8 mouse cellular contexts compared by ENCODE assay signal in the genomic region with DNA sequence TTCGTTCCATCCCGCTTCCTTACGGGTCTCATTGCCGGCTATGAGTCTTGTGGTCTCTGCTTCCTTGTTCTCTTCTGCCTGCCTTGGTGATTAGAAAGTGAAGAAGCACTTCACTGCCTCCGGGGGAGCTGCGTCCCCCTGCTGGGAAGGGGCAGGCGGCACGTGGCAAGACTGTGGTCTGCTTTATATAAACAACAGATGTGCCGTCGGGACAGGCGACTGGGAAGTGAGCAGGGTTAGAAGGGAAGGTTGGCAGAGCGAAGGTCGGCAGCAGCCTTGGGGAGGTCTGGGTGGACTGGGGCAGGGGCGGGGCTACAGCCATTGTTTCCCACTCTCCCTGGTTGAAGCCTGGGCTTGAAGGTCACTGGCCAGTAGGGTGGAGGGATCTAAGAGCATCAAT. TPM values are rescaled to one million over a fixed set of nuclear protein-coding genes. Genes with fewer than 3 reads are reported as not detected.
DNase-seq lines count a peak whose midpoint lies in the region; ATAC-seq and TF ChIP-seq lines count a peak whose summit lies in the region.

No protein-coding gene starts in this region.

- H3K9ac ChIP-seq in CH12.LX (ENCODE audit: insufficient read depth, low read depth) = no peak overlapping the region
- H3K9ac ChIP-seq in hindbrain, embryonic 14.5 days = peak overlapping the region; percentile 70
- H3K9ac ChIP-seq in liver, embryonic 12.5 days = no peak overlapping the region

- in situ Hi-C loops in CH12.LX (cut with MboI; ENCODE audit: low pct_ligation_motif_present, low pct_unique_long_range_greater_than_20kb, low sequenced_read_pairs) = no loop called here

- no peak for TF ChIP-seq RAD21 in CH12.LX (IDR thresholded peaks at IDR 0.05; ENCODE audit: low read depth, low read length)

- dilution Hi-C loops in CH12.LX (cut with MboI; ENCODE audit: extremely low pct_ligation_motif_present, extremely low pct_unique_long_range_greater_than_20kb, low sequenced_read_pairs) = no loop called here

- peak overlapping the region; percentile 73 for H3K4me3 ChIP-seq in cerebellum, adult 2 months (replicated peaks; ENCODE audit: insufficient read depth, low read depth, low read length)
- peak overlapping the region in 1 of 3 experiments; percentile 11 for H3K4me3 ChIP-seq in CH12.LX (replicated peaks in 1 of 3; ENCODE audit: low read depth in 2 of 3, low read length in 2 of 3, poor library complexity in 1 of 3)
- H3K4me3 ChIP-seq in hindbrain, embryonic 14.5 days (replicated peaks; ENCODE audit: low read length) = peak overlapping the region; percentile 54
- peak overlapping the region; percentile 30 for H3K4me3 ChIP-seq in liver, embryonic 12.5 days
- H3K4me3 ChIP-seq in olfactory bulb, adult 2 months (ENCODE audit: insufficient read depth, low read depth, low read length) = peak overlapping the region; percentile 41

- DNase-seq in cerebellum, adult 2 months = no peak
- no peak for DNase-seq in cerebellum, adult 9-10 months
- no peak for DNase-seq in CH12.LX (ENCODE audit: extremely low read depth)
- DNase-seq in embryo, embryonic 11.5 days (ENCODE audit: low read depth, low spot score) = peak; percentile 56
- DNase-seq in hindbrain, embryonic 14.5 days (ENCODE audit: low spot score) = peak; percentile 38
- no peak for DNase-seq in urinary bladder, postnatal 36 days (ENCODE audit: low spot score in 2 of 2)

- H3K4me2 ChIP-seq in CH12.LX (ENCODE audit: insufficient read depth, low read depth, poor library complexity, severe bottlenecking) = peak overlapping the region; percentile 39
- H3K4me2 ChIP-seq in hindbrain, embryonic 14.5 days (replicated peaks) = peak overlapping the region; percentile 84
- H3K4me2 ChIP-seq in liver, embryonic 12.5 days = peak overlapping the region; percentile 88

- WGBS in cerebellum, adult 2 months = 6% methylated on average over 14 of the region's 14 CpGs
- WGBS in hindbrain, embryonic 14.5 days = 0% methylated on average over 14 of the region's 14 CpGs
- WGBS in liver, embryonic 12.5 days (ENCODE audit: insufficient replicate concordance) = 1% methylated on average over 14 of the region's 14 CpGs
- WGBS in olfactory bulb, adult 2 months = 1% methylated on average over 14 of the region's 14 CpGs

- H3K27ac ChIP-seq in cerebellum, adult 2 months (ENCODE audit: insufficient read depth, low read length) = no peak overlapping the region
- H3K27ac ChIP-seq in CH12.LX (ENCODE audit: insufficient read depth, low read depth) = no peak overlapping the region
- H3K27ac ChIP-seq in hindbrain, embryonic 14.5 days = no peak overlapping the region
- H3K27ac ChIP-seq in liver, embryonic 12.5 days = no peak overlapping the region
- no peak overlapping the region for H3K27ac ChIP-seq in olfactory bulb, adult 2 months (ENCODE audit: insufficient read depth, low read depth, low read length)

- no peak for TF ChIP-seq POLR2A in cerebellum, adult 2 months (IDR thresholded peaks at IDR 0.05; ENCODE audit: borderline replicate concordance, insufficient read depth, low read length)
- no peak for TF ChIP-seq POLR2A in CH12.LX (IDR thresholded peaks at IDR 0.05; ENCODE audit: low read depth, low read length)
- TF ChIP-seq POLR2A in olfactory bulb, adult 2 months (IDR thresholded peaks at IDR 0.05; ENCODE audit: insufficient read depth, low read depth, low read length) = no peak

- no peaks in the 10 kb centered on the region for H3K79me2 ChIP-seq in CH12.LX (replicated peaks; ENCODE audit: control insufficient read depth, extremely low read depth, insufficient read depth, poor library complexity, severe bottlenecking)

- H3K4me1 ChIP-seq in cerebellum, adult 2 months (ENCODE audit: control insufficient read depth, insufficient read depth, low read length) = peaks cover 13% of the 10 kb centered on the region
- H3K4me1 ChIP-seq in CH12.LX (ENCODE audit: control insufficient read depth in 1 of 2, insufficient read depth in 2 of 2) = peaks cover 6 to 10% of the 10 kb centered on the region in 2 experiments; a peak in 3 of 4 replicates
- peaks cover 21% of the 10 kb centered on the region; the same call in 1 of the 2 replicates for H3K4me1 ChIP-seq in hindbrain, embryonic 14.5 days (replicated peaks; ENCODE audit: control insufficient read depth, insufficient read depth, low read length)
- peaks cover 33% of the 10 kb centered on the region for H3K4me1 ChIP-seq in liver, embryonic 12.5 days
- H3K4me1 ChIP-seq in olfactory bulb, adult 2 months (ENCODE audit: control insufficient read depth, insufficient read depth, low read length) = peaks cover 34% of the 10 kb centered on the region

- no peaks in the 10 kb centered on the region for H3K27me3 ChIP-seq in cerebellum, adult 2 months (ENCODE audit: control insufficient read depth, insufficient read depth, low read length)
- H3K27me3 ChIP-seq in CH12.LX (replicated peaks) = no peaks in the 10 kb centered on the region
- no peaks in the 10 kb centered on the region; the same call in 1 of the 2 replicates for H3K27me3 ChIP-seq in hindbrain, embryonic 14.5 days (ENCODE audit: control insufficient read depth, insufficient read depth, low read length)
- H3K27me3 ChIP-seq in liver, embryonic 12.5 days (replicated peaks) = peaks cover 73% of the 10 kb centered on the region

- TF ChIP-seq CTCF in cerebellum, adult 2 months (IDR thresholded peaks at IDR 0.05; ENCODE audit: borderline replicate concordance, insufficient read depth, low read depth, low read length) = no peak
- TF ChIP-seq CTCF in CH12.LX (conservative IDR thresholded peaks at IDR 0.05 in 1 of 2, IDR thresholded peaks at IDR 0.05 in 1 of 2; ENCODE audit: low read depth in 2 of 2, low read length in 2 of 2) = no peak
- TF ChIP-seq CTCF in olfactory bulb, adult 2 months (IDR thresholded peaks at IDR 0.05; ENCODE audit: insufficient read depth, low read depth, low read length) = no peak

- ATAC-seq in hindbrain, embryonic 14.5 days (ENCODE audit: low FRiP score) = no peak
- ATAC-seq in liver, embryonic 12.5 days = no peak

- H3K9me3 ChIP-seq in CH12.LX (replicated peaks; ENCODE audit: low read length) = peaks cover 2% of the 10 kb centered on the region
- no peaks in the 10 kb centered on the region for H3K9me3 ChIP-seq in hindbrain, embryonic 14.5 days (ENCODE audit: control insufficient read depth, low read length)
- no peaks in the 10 kb centered on the region for H3K9me3 ChIP-seq in liver, embryonic 12.5 days (replicated peaks)

- peaks cover under 1 to 77% of the 10 kb centered on the region in 2 experiments for H3K36me3 ChIP-seq in CH12.LX (replicated peaks in 1 of 2; ENCODE audit: control insufficient read depth in 1 of 2, insufficient read depth in 1 of 2, low read length in 1 of 2)
- peaks cover 12% of the 10 kb centered on the region for H3K36me3 ChIP-seq in hindbrain, embryonic 14.5 days (replicated peaks; ENCODE audit: control insufficient read depth, insufficient read depth)
- H3K36me3 ChIP-seq in liver, embryonic 12.5 days = peaks cover 12% of the 10 kb centered on the region

- TF ChIP-seq EP300 in CH12.LX (IDR thresholded peaks at IDR 0.05; ENCODE audit: low read length) = no peak

TF ChIP-seq in CH12.LX, 34 proteins besides CTCF, POLR2A, EP300 and RAD21:
- TF ChIP-seq BHLHE40 (IDR thresholded peaks at IDR 0.05; ENCODE audit: low read depth, low read length) = peak; percentile 62
- no peak for TF ChIP-seq NELFE (IDR thresholded peaks at IDR 0.05; ENCODE audit: low read depth, low read length)

RNA-seq across cellular contexts. Expression of a gene that starts 1.6 kb away (rescaled TPM):
- 12.2 and 12.7 TPM in 2 replicates for polyA plus RNA-seq in cerebellum, adult 2 months (2012; rRNA removed)
- total RNA-seq in CH12.LX (2012; rRNA removed) (0.08 and 0.17 TPM in 2 replicates), CH12.LX (2014; rRNA removed) (0.55 and 0.59 TPM in 2 replicates)
- 1.5 and 1.8 TPM in 2 replicates for polyA plus RNA-seq in CH12.LX (2012; ENCODE audit: insufficient read length, low read depth)
- polyA plus RNA-seq in hindbrain, embryonic 14.5 days (2014; fragmentation: Nextera tagmentation; extraction: Ambion mirVana) = 2.7 and 3.2 TPM in 2 replicates
- 0.26 and 0.37 TPM in 2 replicates for polyA plus RNA-seq in liver, embryonic 12.5 days (2016; fragmentation: Nextera tagmentation; extraction: Ambion mirVana)
- polyA plus RNA-seq in olfactory bulb, adult 2 months (2012; ENCODE audit: insufficient read depth, insufficient read length, low replicate concordance, missing spikeins) = not detected in 2 replicates

RNA-seq across cellular contexts. Expression of a gene that starts 1.6 kb away (rescaled TPM):
- 38.9 and 40.8 TPM in 2 replicates for polyA plus RNA-seq in cerebellum, adult 2 months (2012; rRNA removed)
- total RNA-seq in CH12.LX (2012; rRNA removed) (0.68 and 1.1 TPM in 2 replicates), CH12.LX (2014; rRNA removed) (0.24 and 0.28 TPM in 2 replicates)
- 0.57 and 0.83 TPM in 2 replicates for polyA plus RNA-seq in CH12.LX (2012; ENCODE audit: insufficient read length, low read depth)
- polyA plus RNA-seq in hindbrain, embryonic 14.5 days (2014; fragmentation: Nextera tagmentation; extraction: Ambion mirVana) = 12.0 and 13.1 TPM in 2 replicates
- polyA plus RNA-seq in liver, embryonic 12.5 days (2016; fragmentation: Nextera tagmentation; extraction: Ambion mirVana) = 0.61 and 0.87 TPM in 2 replicates
- not detected in 2 replicates for polyA plus RNA-seq in olfactory bulb, adult 2 months (2012; ENCODE audit: insufficient read depth, insufficient read length, low replicate concordance, missing spikeins)

RNA-seq across cellular contexts. Expression of a gene that starts 35.7 kb away (rescaled TPM):
- polyA plus RNA-seq in cerebellum, adult 2 months (2012; rRNA removed) = 163 and 170 TPM in 2 replicates
- total RNA-seq in CH12.LX (2012; rRNA removed) (61.9 and 67.7 TPM in 2 replicates), CH12.LX (2014; rRNA removed) (66.9 and 73.7 TPM in 2 replicates)
- 78.2 and 84.2 TPM in 2 replicates for polyA plus RNA-seq in CH12.LX (2012; ENCODE audit: insufficient read length, low read depth)
- polyA plus RNA-seq in hindbrain, embryonic 14.5 days (2014; fragmentation: Nextera tagmentation; extraction: Ambion mirVana) = 195 and 200 TPM in 2 replicates
- 48.2 and 50.1 TPM in 2 replicates for polyA plus RNA-seq in liver, embryonic 12.5 days (2016; fragmentation: Nextera tagmentation; extraction: Ambion mirVana)
- 181 and 298 TPM in 2 replicates for polyA plus RNA-seq in olfactory bulb, adult 2 months (2012; ENCODE audit: insufficient read depth, insufficient read length, low replicate concordance, missing spikeins)

RNA-seq across cellular contexts. Expression of a gene that starts 52.7 kb away (rescaled TPM):
- polyA plus RNA-seq in cerebellum, adult 2 months (2012; rRNA removed) = 98.3 and 101 TPM in 2 replicates
- total RNA-seq in CH12.LX (2012; rRNA removed) = 163 and 184 TPM in 2 replicates
- 153 and 164 TPM in 2 replicates for total RNA-seq in CH12.LX (2014; rRNA removed)
- 174 and 186 TPM in 2 replicates for polyA plus RNA-seq in CH12.LX (2012; ENCODE audit: insufficient read length, low read depth)
- polyA plus RNA-seq in hindbrain, embryonic 14.5 days (2014; fragmentation: Nextera tagmentation; extraction: Ambion mirVana) = 197 and 208 TPM in 2 replicates
- 206 and 212 TPM in 2 replicates for polyA plus RNA-seq in liver, embryonic 12.5 days (2016; fragmentation: Nextera tagmentation; extraction: Ambion mirVana)
- 218 TPM in 1 of 2 replicates, not detected in the other for polyA plus RNA-seq in olfactory bulb, adult 2 months (2012; ENCODE audit: insufficient read depth, insufficient read length, low replicate concordance, missing spikeins)

Comparison
In these comparisons a context has a peak if more than half of its experiments do, and no peak if none do; other contexts are left out.
1. DNase-seq: peak in embryo, embryonic 11.5 days (single experiment) and hindbrain, embryonic 14.5 days (single experiment); none in cerebellum, adult 2 months (0 of 2), cerebellum, adult 9-10 months (single experiment), CH12.LX (single experiment) and urinary bladder, postnatal 36 days (0 of 2).
2. Peak in every context shown above with its lines, with median percentiles within 50 percentile points of each other: H3K4me2 ChIP-seq.